Mouse (Mus musculus) thymus, adult 2 months (tissue): Measurements from ENCODE around the gene Ugt1a6a.

Experiments
- CTCF ChIP-seq: fragments of 200-500 bp; IDR thresholded peaks from 2 replicates; pipeline ENCODE4 v1.5.1; 2012; ENCODE audit warnings: mild to moderate bottlenecking, control low read depth, low read length, moderate library complexity, borderline replicate concordance; ENCODE audit not compliant: control insufficient read depth, poor library complexity, insufficient read depth; ENCODE audit errors: extremely low read depth
- POLR2A ChIP-seq: fragments of 200-500 bp; IDR thresholded peaks from 2 replicates; pipeline ENCODE4 v1.6.1; 2012; ENCODE audit warnings: mild to moderate bottlenecking, low read length, control low read depth, moderate library complexity; ENCODE audit not compliant: control insufficient read depth, poor library complexity, insufficient read depth; ENCODE audit errors: extremely low read depth

- TF ChIP-seq POLR2A (no peak), CTCF (no peak)
These were observed 79.3 kb downstream of the Ugt1a6a start for GRCm38 (mm10) chr1:88213766-88214461.
